Mouse (Mus musculus) MEL (cell line): Measurements from ENCODE around the gene Nsd1. TPM values are rescaled to one million over a fixed set of nuclear protein-coding genes. Genes with fewer than 3 reads are reported as not detected.

Source experiments
- DNase-seq: peaks from one replicate; pipeline ENCODE4 v3.0.0; 2011; ENCODE audit warnings: low read depth, low spot score
- H3K27ac ChIP-seq: 2 replicates; pipeline ENCODE4 v1.5.1; 2012; ENCODE audit warnings: low read depth, mild to moderate bottlenecking, control low read depth, low read length, moderate library complexity; ENCODE audit not compliant: control insufficient read depth
- H3K27me3 ChIP-seq, 2 experiments: fragments of 150-350 bp in 1 of 2; sonication (generic) in 1 of 2; 2 replicates each; pipeline ENCODE4 v1.6.1; 2012; ENCODE audit warnings: low read length in 2 of 2, mild to moderate bottlenecking in 2 of 2, improper control_type of control experiment in 1 of 2, moderate library complexity in 1 of 2; ENCODE audit not compliant: insufficient read depth in 2 of 2, control insufficient read depth in 1 of 2
- H3K36me3 ChIP-seq, 2 experiments: 2 replicates each; pipeline ENCODE4 v1.6.1; 2012 to 2014; ENCODE audit warnings: low read length in 2 of 2, improper control_type of control experiment in 1 of 2, inconsistent platforms in 1 of 2, mild to moderate bottlenecking in 1 of 2; ENCODE audit not compliant: insufficient read depth in 2 of 2, control insufficient read depth in 1 of 2
- H3K4me1 ChIP-seq, 2 experiments: fragments of 150-350 bp in 1 of 2; sonication (generic) in 1 of 2; 2 replicates each; pipeline ENCODE4 v1.6.1; 2012; ENCODE audit warnings: low read length in 2 of 2, improper control_type of control experiment in 1 of 2, mild to moderate bottlenecking in 1 of 2; ENCODE audit not compliant: insufficient read depth in 2 of 2, control insufficient read depth in 1 of 2
- H3K4me3 ChIP-seq, 2 experiments: fragments of 150-350 bp in 1 of 2; sonication (generic) in 1 of 2; 2 replicates each; pipeline ENCODE4 v1.5.1; 2012; ENCODE audit warnings: low read depth in 2 of 2, low read length in 2 of 2, mild to moderate bottlenecking in 2 of 2, moderate library complexity in 2 of 2, control low read depth in 1 of 2, improper control_type of control experiment in 1 of 2; ENCODE audit not compliant: control insufficient read depth in 1 of 2, insufficient read depth in 1 of 2
- H3K79me2 ChIP-seq: 2 replicates; pipeline ENCODE4 v1.6.1; 2012; ENCODE audit warnings: mild to moderate bottlenecking, low read length, moderate library complexity; ENCODE audit not compliant: control insufficient read depth, poor library complexity, insufficient read depth
- H3K9ac ChIP-seq: 2 replicates; pipeline ENCODE4 v1.6.1; 2012; ENCODE audit warnings: low read depth, mild to moderate bottlenecking, control low read depth, low read length, moderate library complexity; ENCODE audit not compliant: control insufficient read depth, poor library complexity, severe bottlenecking
- H3K9me3 ChIP-seq: fragments of 150-350 bp; sonication (generic); replicated peaks from 2 replicates; pipeline ENCODE4 v1.6.1; 2012; ENCODE audit warnings: mild to moderate bottlenecking, low read length, improper control_type of control experiment, moderate library complexity; ENCODE audit not compliant: insufficient read depth
- BHLHE40 ChIP-seq: IDR thresholded peaks from 2 replicates; pipeline ENCODE4 v1.6.1; 2012; ENCODE audit warnings: low read depth, mild to moderate bottlenecking, inconsistent platforms, low read length, improper control_type of control experiment, borderline replicate concordance
- CHD1 ChIP-seq: IDR thresholded peaks from 2 replicates; pipeline ENCODE4 v1.6.1; 2012; ENCODE audit warnings: low read depth, mild to moderate bottlenecking, inconsistent platforms, low read length, improper control_type of control experiment
- CHD2 ChIP-seq: IDR thresholded peaks from 2 replicates; pipeline ENCODE4 v1.6.1; 2011; ENCODE audit warnings: low read length, improper control_type of control experiment
- CTCF ChIP-seq, 3 experiments: IDR thresholded peaks in 2 of 3; conservative IDR thresholded peaks in 1 of 3; 2 replicates each; pipeline ENCODE4 v1.5.1; 2011 to 2012; ENCODE audit warnings: low read length in 3 of 3, low read depth in 2 of 3, mild to moderate bottlenecking in 2 of 3, improper control_type of control experiment in 1 of 3, inconsistent platforms in 1 of 3, mixed read lengths in 1 of 3, moderate library complexity in 1 of 3; ENCODE audit not compliant: control insufficient read depth in 1 of 3, insufficient read depth in 1 of 3, poor library complexity in 1 of 3, severe bottlenecking in 1 of 3
- E2F4 ChIP-seq: IDR thresholded peaks from 2 replicates; pipeline ENCODE4 v1.6.1; 2011; ENCODE audit warnings: low read depth, low read length, improper control_type of control experiment, borderline replicate concordance
- EP300 ChIP-seq, 2 experiments: IDR thresholded peaks; 2 replicates each; pipeline ENCODE4 v1.6.1; 2011; ENCODE audit warnings: improper control_type of control experiment in 2 of 2, low read length in 2 of 2, low read depth in 1 of 2, mild to moderate bottlenecking in 1 of 2
- ETS1 ChIP-seq: IDR thresholded peaks from 2 replicates; pipeline ENCODE4 v1.6.1; 2012; ENCODE audit warnings: low read depth, mild to moderate bottlenecking, inconsistent platforms, low read length, improper control_type of control experiment, moderate library complexity
- JUND ChIP-seq: IDR thresholded peaks from 2 replicates; pipeline ENCODE4 v1.6.1; 2011; ENCODE audit warnings: low read depth, mild to moderate bottlenecking, improper control_type of control experiment, low read length
- KAT2A ChIP-seq: conservative IDR thresholded peaks from 2 replicates; pipeline ENCODE4 v1.6.1; 2012; ENCODE audit warnings: low read depth, low read length, improper control_type of control experiment, inconsistent platforms
- MAFK ChIP-seq: IDR thresholded peaks from 2 replicates; pipeline ENCODE4 v1.6.1; 2011; ENCODE audit warnings: low read depth, mild to moderate bottlenecking, low read length, improper control_type of control experiment, borderline replicate concordance
- MAX ChIP-seq: IDR thresholded peaks from 2 replicates; pipeline ENCODE4 v1.6.1; 2011; ENCODE audit warnings: low read length, improper control_type of control experiment
- MEF2A ChIP-seq: IDR thresholded peaks from 2 replicates; pipeline ENCODE4 v1.6.1; 2014; ENCODE audit warnings: low read depth, mild to moderate bottlenecking, inconsistent platforms, low read length, improper control_type of control experiment; ENCODE audit not compliant: poor library complexity, insufficient replicate concordance, severe bottlenecking; ENCODE audit errors: extremely low read depth
- MYB ChIP-seq: IDR thresholded peaks from 2 replicates; pipeline ENCODE4 v1.6.1; 2011; ENCODE audit warnings: mild to moderate bottlenecking, low read depth, low read length, improper control_type of control experiment
- POLR2A ChIP-seq, 2 experiments: IDR thresholded peaks; 2 replicates each; pipeline ENCODE4 v1.6.1; 2011 to 2012; ENCODE audit warnings: low read length in 2 of 2, mild to moderate bottlenecking in 2 of 2, control low read depth in 1 of 2, improper control_type of control experiment in 1 of 2, low read depth in 1 of 2, moderate library complexity in 1 of 2; ENCODE audit not compliant: control insufficient read depth in 1 of 2, insufficient read depth in 1 of 2, poor library complexity in 1 of 2
- POLR2AphosphoS2 ChIP-seq: IDR thresholded peaks from 2 replicates; pipeline ENCODE4 v1.6.1; 2011; ENCODE audit warnings: low read length, improper control_type of control experiment
- RAD21 ChIP-seq: IDR thresholded peaks from 2 replicates; pipeline ENCODE4 v1.6.1; 2011; ENCODE audit warnings: mild to moderate bottlenecking, low read depth, low read length, improper control_type of control experiment
- SIN3A ChIP-seq: IDR thresholded peaks from 2 replicates; pipeline ENCODE4 v1.6.1; 2012; ENCODE audit warnings: low read length, improper control_type of control experiment, inconsistent platforms
- SMC3 ChIP-seq: IDR thresholded peaks from 2 replicates; pipeline ENCODE4 v1.6.1; 2011; ENCODE audit warnings: low read depth, low read length, improper control_type of control experiment
- TCF12 ChIP-seq: IDR thresholded peaks from 2 replicates; pipeline ENCODE4 v1.6.1; 2014; ENCODE audit warnings: low read depth, mild to moderate bottlenecking, inconsistent platforms, low read length, improper control_type of control experiment, moderate library complexity
- USF1 ChIP-seq: IDR thresholded peaks from 2 replicates; pipeline ENCODE4 v1.6.1; 2014; ENCODE audit warnings: low read depth, mild to moderate bottlenecking, inconsistent platforms, low read length, improper control_type of control experiment, moderate library complexity
- ZNF384 ChIP-seq: IDR thresholded peaks from 2 replicates; pipeline ENCODE4 v1.6.1; 2012; ENCODE audit warnings: low read depth, mild to moderate bottlenecking, inconsistent platforms, low read length, improper control_type of control experiment
- polyA plus RNA-seq, 2 experiments: library from polyadenylated mRNA; stranded (reverse) in 1 of 2; unstranded in 1 of 2; fragments of >175 nt in 1 of 2; fragments of >200 nt in 1 of 2; gene quantifications; 2 replicates each; pipeline versions ENCODE4 v1.2.1 to v1.2.4; 2012; ENCODE audit warnings: low replicate concordance in 2 of 2, low read depth in 1 of 2; ENCODE audit not compliant: insufficient read length in 2 of 2, insufficient read depth in 1 of 2, missing spikeins in 1 of 2
- total RNA-seq: library from RNA; depleted of rRNA; stranded (reverse); fragments of 300-350 nt; gene quantifications from 2 replicates; pipeline ENCODE4 v1.2.3, GENCODE M21; 2012

Gene Nsd1
- total and polyA plus RNA-seq, 3 experiments: 6.3 to 59.3 (median 10.0) TPM

DNA sequence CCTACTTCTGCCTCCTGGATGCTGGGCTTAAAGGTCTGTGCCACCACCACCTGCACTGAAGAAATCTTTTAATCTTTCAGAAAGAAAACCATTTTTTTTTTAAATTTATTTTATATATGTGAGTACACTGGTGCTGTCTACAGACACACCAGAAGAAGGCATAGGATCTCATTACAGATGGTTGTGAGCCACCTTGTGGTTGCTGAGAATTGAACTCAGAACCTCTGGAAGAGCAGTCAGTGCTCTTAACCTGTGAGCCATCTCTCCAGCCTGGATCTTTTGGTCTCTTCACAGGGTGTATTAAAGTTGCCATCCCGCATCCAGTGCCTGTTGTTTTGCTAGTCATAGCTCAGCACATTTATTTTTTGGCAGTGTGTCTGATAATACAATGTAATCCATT is 21.1 kb downstream of the Nsd1 start:
- Histone ChIP-seq H3K27ac (no peak overlapping the region), H3K9me3 (no peaks in the 10 kb centered on the region), H3K36me3 (no peaks in the 10 kb centered on the region; a peak in 2 of 4 replicates), H3K79me2 (no peaks in the 10 kb centered on the region), H3K27me3 (no peaks in the 10 kb centered on the region), H3K4me3 (no peak overlapping the region), H3K4me1 (no peaks in the 10 kb centered on the region), H3K9ac (no peak overlapping the region)
- TF ChIP-seq POLR2AphosphoS2 (no peak), EP300 (IDR thresholded peaks at IDR 0.05; ENCODE audit: low read depth in 1 of 2, low read length in 2 of 2) (no peak), SMC3 (0 out of 2 replicates have a peak, but pooled peaks have one; percentile 4), CTCF (IDR thresholded peaks at IDR 0.05 in 2 of 3, conservative IDR thresholded peaks at IDR 0.05 in 1 of 3; ENCODE audit: control insufficient read depth in 1 of 3, insufficient read depth in 1 of 3, low read depth in 2 of 3, low read length in 3 of 3, poor library complexity in 1 of 3, severe bottlenecking in 1 of 3) (peak in 1 of 3 experiments; percentile 7; a peak in 1 of 6 replicates)
- no peak for DNase-seq

DNA sequence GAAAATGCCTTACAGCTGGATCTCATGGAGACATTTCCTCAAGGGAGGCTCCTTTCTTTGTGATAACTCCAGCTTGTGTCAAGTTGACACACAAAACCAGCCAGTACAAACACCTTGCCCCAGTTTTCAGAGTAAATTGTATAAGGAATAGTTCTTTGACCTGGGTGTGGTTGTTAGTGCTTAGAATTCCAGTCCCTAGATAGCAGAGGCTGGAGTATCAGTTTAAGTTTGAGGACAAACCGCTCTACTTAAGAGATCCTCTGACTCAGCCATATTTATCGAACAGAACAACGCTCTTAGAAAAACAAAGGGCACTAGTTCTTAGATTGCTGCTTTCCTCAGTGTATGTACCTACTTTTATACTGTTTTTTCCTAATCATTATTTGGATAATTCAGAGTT is 33.6 kb downstream of the Nsd1 start:
- no peak overlapping the region for H3K4me3 ChIP-seq
- DNase-seq: no peak
- H3K27ac ChIP-seq: no peak overlapping the region
- no peaks in the 10 kb centered on the region; a peak in 1 of 4 replicates for H3K36me3 ChIP-seq
- no peaks in the 10 kb centered on the region; a peak in 1 of 4 replicates for H3K4me1 ChIP-seq
- no peak for TF ChIP-seq ZNF384
- no peak for TF ChIP-seq BHLHE40
- no peak for TF ChIP-seq POLR2A (IDR thresholded peaks at IDR 0.05; ENCODE audit: control insufficient read depth in 1 of 2, insufficient read depth in 1 of 2, low read depth in 1 of 2, low read length in 2 of 2, poor library complexity in 1 of 2)
- no peak for TF ChIP-seq KAT2A
- no peak for TF ChIP-seq TCF12
- TF ChIP-seq JUND: no peak
- no peak for TF ChIP-seq SMC3
- no peak for TF ChIP-seq CHD1
- no peak for TF ChIP-seq EP300 (IDR thresholded peaks at IDR 0.05; ENCODE audit: low read depth in 1 of 2, low read length in 2 of 2)
- no peak for TF ChIP-seq CHD2
- no peak for TF ChIP-seq MEF2A
- TF ChIP-seq MAX: no peak
- no peak overlapping the region for H3K9ac ChIP-seq
- no peaks in the 10 kb centered on the region for H3K9me3 ChIP-seq
- H3K79me2 ChIP-seq: no peaks in the 10 kb centered on the region
- H3K27me3 ChIP-seq: no peaks in the 10 kb centered on the region

DNA sequence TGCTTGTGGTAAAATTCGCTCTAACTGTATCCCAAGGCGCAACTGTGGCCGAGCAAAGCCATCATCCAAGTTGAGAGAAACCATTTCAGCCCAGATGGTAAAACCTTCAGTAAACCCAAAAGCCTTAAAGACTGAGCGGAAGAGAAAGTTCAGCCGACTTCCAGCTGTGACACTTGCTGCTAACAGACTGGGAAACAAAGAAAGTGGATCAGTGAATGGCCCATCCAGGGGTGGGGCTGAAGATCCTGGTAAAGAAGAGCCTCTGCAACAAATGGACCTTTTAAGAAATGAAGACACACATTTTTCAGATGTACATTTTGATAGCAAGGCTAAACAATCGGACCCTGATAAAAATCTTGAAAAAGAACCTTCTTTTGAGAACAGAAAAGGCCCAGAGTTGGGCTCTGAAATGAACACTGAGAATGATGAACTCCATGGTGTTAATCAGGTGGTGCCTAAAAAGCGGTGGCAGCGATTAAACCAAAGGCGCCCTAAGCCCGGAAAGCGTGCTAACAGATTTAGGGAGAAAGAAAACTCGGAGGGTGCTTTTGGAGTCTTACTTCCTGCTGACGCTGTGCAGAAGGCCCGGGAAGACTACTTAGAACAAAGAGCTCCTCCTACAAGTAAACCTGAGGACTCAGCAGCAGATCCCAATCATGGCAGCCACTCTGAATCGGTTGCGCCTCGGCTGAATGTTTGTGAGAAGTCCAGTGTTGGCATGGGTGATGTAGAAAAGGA is 37.9 kb downstream of the Nsd1 start:
- TF ChIP-seq BHLHE40 (no peak), USF1 (no peak), MAFK (no peak), E2F4 (no peak), ETS1 (no peak), SIN3A (no peak), RAD21 (no peak), MYB (no peak)
- no peak overlapping the region for H3K9ac ChIP-seq
- H3K4me1 ChIP-seq: no peaks in the 10 kb centered on the region; a peak in 2 of 4 replicates
- no peaks in the 10 kb centered on the region for H3K27me3 ChIP-seq
- H3K79me2 ChIP-seq: no peaks in the 10 kb centered on the region
- no peaks in the 10 kb centered on the region for H3K9me3 ChIP-seq
- no peak overlapping the region for H3K27ac ChIP-seq
- no peaks in the 10 kb centered on the region; a peak in 1 of 4 replicates for H3K36me3 ChIP-seq
- H3K4me3 ChIP-seq: no peak overlapping the region
- no peak for DNase-seq
